Mouse (Mus musculus) C2C12 (cell line): ENCODE data around the gene Faf1.

Experiments used
- CEBPB ChIP-seq: IDR thresholded peaks from one replicate; pipeline ENCODE4 v1.6.1; 2011; ENCODE audit warnings: low read depth, mild to moderate bottlenecking, control low read depth, moderate library complexity
- CTCF ChIP-seq: IDR thresholded peaks from one replicate; pipeline ENCODE4 v1.5.1; 2011; ENCODE audit not compliant: control insufficient read depth, insufficient read depth, insufficient read length
- USF1 ChIP-seq: IDR thresholded peaks from one replicate; pipeline ENCODE4 v1.6.1; 2011; ENCODE audit warnings: low read depth, mild to moderate bottlenecking, control low read depth, moderate library complexity

DNA sequence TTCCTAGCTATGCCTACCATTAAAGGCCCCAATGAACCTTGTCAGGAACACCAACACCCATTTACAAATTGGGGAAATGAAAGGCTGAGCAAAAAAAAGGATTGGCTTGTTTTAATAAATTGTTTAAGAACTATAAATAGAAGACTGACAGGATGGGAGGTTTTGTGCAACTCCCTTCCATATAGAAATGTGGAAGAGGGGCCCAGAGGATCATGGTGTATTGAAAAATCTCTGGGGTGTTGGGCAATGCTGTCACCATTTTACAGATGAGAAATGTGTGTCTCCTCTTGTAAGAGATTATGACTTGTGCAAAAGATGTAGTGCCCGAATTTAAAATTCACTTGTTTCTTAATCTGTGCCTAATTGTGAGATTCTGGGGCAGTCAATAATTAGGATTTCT lies 277.1 kb downstream of the Faf1 start:
- TF ChIP-seq CTCF (no peak), CEBPB (no peak), USF1 (no peak)
